Mouse (Mus musculus): ENCODE measurements around the gene Mtm1.
A peak's percentile ranks its signal among the peaks of the same experiment; 100 is the strongest.

The Mtm1 gene

GRCm38 (mm10) chrX:71210467-71210866, at the start of gene Mtm1:
TSS of gene Mtm1 (plus strand) at chrX:71210767.
- DNase-seq (ENCODE audit: low spot score in 2 of 2), result no peak

GRCm38 (mm10) chrX:71181526-71181925, 29.0 kb upstream of the Mtm1 start:
- DNase-seq (ENCODE audit: low spot score in 2 of 2), result no peak

- DNase-seq (ENCODE audit: low spot score in 2 of 2), result no peak
Measured at GRCm38 (mm10) chrX:71183671-71184070, 26.9 kb upstream of the Mtm1 start.

- DNase-seq (ENCODE audit: low spot score in 2 of 2), result no peak
Measured at GRCm38 (mm10) chrX:71186396-71186795, 24.2 kb upstream of the Mtm1 start.

- DNase-seq (ENCODE audit: low spot score in 2 of 2), result no peak
Measured at GRCm38 (mm10) chrX:71204776-71205175, 5.8 kb upstream of the Mtm1 start.

GRCm38 (mm10) chrX:71205821-71206542, 4.6 kb upstream of the Mtm1 start:
- no peak for DNase-seq (ENCODE audit: low spot score in 2 of 2)

GRCm38 (mm10) chrX:71206595-71206994, 4.0 kb upstream of the Mtm1 start:
- DNase-seq (ENCODE audit: low spot score in 2 of 2), result no peak

GRCm38 (mm10) chrX:71212911-71213310, 2.3 kb downstream of the Mtm1 start:
- no peak for DNase-seq (ENCODE audit: low spot score in 2 of 2)

- peak; percentile 46 to 60 for DNase-seq (ENCODE audit: low spot score in 2 of 2)
Measured at GRCm38 (mm10) chrX:71214441-71215112, 4.0 kb downstream of the Mtm1 start.

- DNase-seq (ENCODE audit: low spot score in 2 of 2), result peak; percentile 6 to 8
Measured at GRCm38 (mm10) chrX:71215113-71215708, 4.6 kb downstream of the Mtm1 start.

GRCm38 (mm10) chrX:71216879-71217278, 6.3 kb downstream of the Mtm1 start:
- no peak for DNase-seq (ENCODE audit: low spot score in 2 of 2)

GRCm38 (mm10) chrX:71218853-71219252, 8.3 kb downstream of the Mtm1 start:
- DNase-seq (ENCODE audit: low spot score in 2 of 2), result no peak

- no peak for DNase-seq (ENCODE audit: low spot score in 2 of 2)
Measured at GRCm38 (mm10) chrX:71220896-71221295, 10.3 kb downstream of the Mtm1 start.

GRCm38 (mm10) chrX:71222648-71223408, 12.3 kb downstream of the Mtm1 start:
- DNase-seq (ENCODE audit: low spot score in 2 of 2), result no peak

GRCm38 (mm10) chrX:71226881-71227280, 16.3 kb downstream of the Mtm1 start:
- no peak for DNase-seq (ENCODE audit: low spot score in 2 of 2)

GRCm38 (mm10) chrX:71228200-71228599, 17.6 kb downstream of the Mtm1 start:
- no peak for DNase-seq (ENCODE audit: low spot score in 2 of 2)

- DNase-seq (ENCODE audit: low spot score in 2 of 2), result no peak
Measured at GRCm38 (mm10) chrX:71230847-71231246, 20.3 kb downstream of the Mtm1 start.

GRCm38 (mm10) chrX:71256422-71256821, 45.9 kb downstream of the Mtm1 start:
- no peak for DNase-seq (ENCODE audit: low spot score in 2 of 2)

- DNase-seq (ENCODE audit: low spot score in 2 of 2), result no peak
Measured at GRCm38 (mm10) chrX:71260857-71261256, 50.3 kb downstream of the Mtm1 start.

- no peak for DNase-seq (ENCODE audit: low spot score in 2 of 2)
Measured at GRCm38 (mm10) chrX:71264316-71264715, 53.7 kb downstream of the Mtm1 start.

GRCm38 (mm10) chrX:71268972-71269371, 58.4 kb downstream of the Mtm1 start:
- DNase-seq (ENCODE audit: low spot score in 2 of 2), result no peak

- no peak for DNase-seq (ENCODE audit: low spot score in 2 of 2)
Measured at GRCm38 (mm10) chrX:71274150-71274549, 63.6 kb downstream of the Mtm1 start.

Measured in spleen, postnatal 14 days (tissue).